Mouse (Mus musculus) gastrocnemius, postnatal 36 days (tissue): ENCODE measurements around the gene Arpp21. TPM values are rescaled to one million over a fixed set of nuclear protein-coding genes. Genes with fewer than 3 reads are reported as not detected.

Source experiments
- DNase-seq, 2 experiments: peaks; one replicate each; pipeline ENCODE4 v3.0.0; 2022
- intact Hi-C: fragments of 180-260 bp; cut with DNase I; formaldehyde crosslinking; loops from one replicate; pipeline ENCODE4 v1.15.1; 2025
- long read RNA-seq, 2 experiments: library from polyadenylated mRNA; stranded (forward); transcript quantifications; one replicate each; pipeline ENCODE4 v2.0.0; 2021
- total RNA-seq, 2 experiments: library from RNA; stranded (reverse); gene quantifications; 2 replicates each; pipeline ENCODE4 v1.2.3; 2021

The Arpp21 gene
- 10 to 100 TPM; 11.6 to 24.5 TPM for total RNA-seq
- long read RNA-seq, experiment 1, partial matches to known transcripts, result 1 of 14 reads
- long read RNA-seq, experiment 1, other reads (novel, unspliced or antisense), result 12 of 14 reads
- long read RNA-seq, experiment 2, partial matches to known transcripts, result 0 of 22 reads
- long read RNA-seq, experiment 2, other reads (novel, unspliced or antisense), result 21 of 22 reads

DNA sequence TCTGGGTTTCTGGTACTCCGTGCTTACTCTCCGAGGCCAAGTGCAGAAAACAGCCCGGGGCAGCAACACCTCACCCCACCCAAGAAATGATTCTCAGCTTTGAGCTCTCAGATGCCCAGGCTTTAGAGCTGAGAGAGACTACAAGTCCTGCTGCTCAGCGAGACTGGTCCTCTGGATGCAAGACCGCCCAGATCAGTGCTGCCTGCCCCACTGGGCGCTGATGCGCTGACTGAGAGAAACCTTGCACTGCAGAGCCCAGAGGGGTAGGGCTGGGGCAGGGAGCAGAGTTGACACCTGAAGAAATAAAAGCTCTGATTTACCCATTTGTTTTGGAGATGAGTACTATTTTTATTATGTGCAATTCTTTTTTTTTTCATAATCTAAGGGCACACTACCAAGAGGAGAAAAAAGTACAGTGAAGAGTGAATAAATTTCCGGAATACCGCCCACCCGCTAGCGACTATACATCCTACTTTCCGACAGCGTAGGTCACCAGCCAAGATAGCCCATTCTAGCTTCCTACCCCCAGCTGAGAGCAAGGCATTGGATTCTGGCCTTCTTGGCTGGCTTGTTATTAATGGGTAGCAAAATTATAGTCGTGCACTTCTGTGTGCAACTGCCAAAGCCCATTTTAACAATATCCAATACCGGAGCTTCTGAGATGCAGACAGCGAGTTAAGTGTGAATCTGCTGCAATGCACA lies at the start of gene Arpp21:
Arpp21 (minus strand) TSS at position 243 of the 702 bp plus-strand sequence.
- DNase-seq, result no peak
- intact Hi-C loops, result no loop called here

DNA sequence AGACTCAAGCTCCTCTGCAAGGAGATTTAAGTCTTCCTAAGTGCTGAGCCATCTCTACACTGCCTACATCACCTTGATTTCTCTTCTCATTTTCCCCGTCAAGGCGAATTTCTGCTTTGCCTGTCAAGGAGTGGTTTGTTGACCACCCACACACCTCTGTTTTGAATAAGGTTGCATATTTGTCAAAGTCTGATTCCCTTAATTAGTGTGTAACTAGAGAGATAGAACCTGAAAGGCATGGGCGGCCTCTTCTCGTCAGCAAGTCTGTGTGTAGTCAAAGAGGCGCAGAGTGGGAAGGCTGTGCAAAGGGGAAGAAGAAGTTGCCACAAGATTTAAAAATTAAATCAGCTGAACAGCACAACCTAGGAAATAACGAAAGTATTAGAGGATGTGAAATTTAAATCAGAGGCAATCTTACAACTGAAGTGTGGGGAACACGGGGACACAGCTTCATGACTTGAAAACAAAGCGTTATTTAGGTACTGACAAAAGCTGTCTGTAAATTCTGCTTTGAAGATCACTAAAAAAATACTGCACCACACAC lies 36.8 kb upstream of the Arpp21 start:
- no peak for DNase-seq
- intact Hi-C loops, result no loop called here

DNA sequence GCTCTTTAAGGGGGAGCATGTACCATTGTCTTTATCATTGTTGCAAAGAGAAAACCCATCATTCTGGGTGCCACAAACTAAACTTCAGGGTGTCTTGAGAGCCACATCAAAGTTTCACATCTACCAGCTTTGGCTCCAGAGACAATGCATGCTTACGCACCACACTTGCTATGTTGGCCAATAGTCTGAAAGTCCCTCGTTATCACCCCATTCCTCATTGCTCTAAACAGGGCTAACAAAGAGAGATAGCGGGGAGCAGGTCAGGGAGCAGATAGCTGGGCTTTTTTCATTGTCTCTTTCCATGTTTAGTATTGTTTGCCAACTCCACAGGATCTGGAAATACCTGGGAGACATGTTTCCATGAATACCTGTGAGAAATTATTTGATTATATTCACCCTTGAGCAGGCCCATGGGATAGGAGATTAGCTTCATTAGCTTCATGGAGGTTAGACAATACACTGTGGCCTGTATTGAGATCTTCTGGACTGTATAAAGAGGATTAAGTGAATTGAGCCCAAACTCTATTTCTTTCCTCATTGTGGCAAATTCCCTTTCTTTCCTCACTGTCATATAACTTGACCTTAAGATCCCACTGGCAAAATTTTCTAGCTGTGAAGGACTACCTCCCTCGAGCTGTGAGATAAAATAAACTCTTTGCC lies 29.4 kb upstream of the Arpp21 start:
- intact Hi-C loops, result no loop called here
- DNase-seq, result no peak

DNA sequence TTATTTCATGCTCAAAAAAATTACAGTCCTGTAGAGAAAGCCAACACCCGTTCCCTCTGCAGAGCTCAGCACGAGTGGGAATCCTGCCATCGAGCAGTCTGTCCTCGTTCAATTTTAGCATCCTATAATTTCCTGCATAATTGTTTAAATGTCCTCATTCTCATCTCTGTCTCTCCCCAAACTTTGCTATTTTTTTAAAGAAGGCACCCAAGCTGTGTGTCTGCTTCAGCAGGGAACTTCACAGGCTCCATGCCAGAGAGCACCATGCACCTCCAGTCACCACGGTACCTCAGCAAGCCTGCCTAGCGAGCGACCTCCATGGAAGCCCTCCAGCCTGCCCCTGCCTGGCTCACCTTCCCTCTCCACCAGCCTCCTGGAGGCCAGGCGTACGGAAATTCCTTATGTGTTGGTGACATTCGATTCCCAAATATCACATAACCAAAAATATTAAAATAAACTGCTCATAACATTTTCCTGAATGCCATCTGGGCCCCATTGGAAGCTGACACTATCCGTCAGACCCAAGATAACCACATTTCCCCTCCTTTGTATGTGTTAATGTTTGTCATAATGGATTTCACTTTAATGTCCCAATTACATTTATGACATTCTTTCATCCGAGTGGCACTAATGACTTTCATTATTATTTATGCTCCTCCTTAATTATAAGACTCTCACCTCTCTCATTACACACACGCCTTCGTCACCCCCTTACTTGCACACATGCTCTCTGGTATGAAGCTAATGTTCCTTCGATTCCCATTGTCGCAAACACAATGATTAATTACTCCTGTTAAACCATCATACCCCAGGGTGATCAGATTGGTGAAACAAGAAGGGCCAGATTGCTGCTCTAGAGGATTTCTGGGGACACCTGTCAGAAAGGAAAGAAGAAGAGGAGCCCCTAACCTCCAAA lies 26.5 kb upstream of the Arpp21 start:
- intact Hi-C loops, result no loop called here
- no peak for DNase-seq

DNA sequence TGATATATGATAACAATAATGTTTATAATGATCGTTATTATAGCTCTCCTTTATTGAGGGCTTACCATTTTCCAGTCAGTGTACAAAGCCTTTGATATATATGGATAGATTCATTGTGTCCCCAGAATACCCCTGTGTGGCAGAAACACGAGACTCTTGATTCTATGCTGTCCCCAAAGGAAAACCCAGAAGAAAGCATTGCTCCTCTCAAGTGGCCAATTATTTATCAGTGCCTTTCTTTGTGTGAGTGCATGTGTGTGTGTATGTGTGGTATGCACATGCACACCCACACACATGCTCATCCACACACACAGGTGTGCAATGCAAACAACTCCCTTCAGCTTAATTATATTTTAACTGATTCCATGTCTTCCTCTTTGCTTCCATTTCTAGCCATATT lies 25.8 kb upstream of the Arpp21 start:
- no peak for DNase-seq
- intact Hi-C loops, result no loop called here

DNA sequence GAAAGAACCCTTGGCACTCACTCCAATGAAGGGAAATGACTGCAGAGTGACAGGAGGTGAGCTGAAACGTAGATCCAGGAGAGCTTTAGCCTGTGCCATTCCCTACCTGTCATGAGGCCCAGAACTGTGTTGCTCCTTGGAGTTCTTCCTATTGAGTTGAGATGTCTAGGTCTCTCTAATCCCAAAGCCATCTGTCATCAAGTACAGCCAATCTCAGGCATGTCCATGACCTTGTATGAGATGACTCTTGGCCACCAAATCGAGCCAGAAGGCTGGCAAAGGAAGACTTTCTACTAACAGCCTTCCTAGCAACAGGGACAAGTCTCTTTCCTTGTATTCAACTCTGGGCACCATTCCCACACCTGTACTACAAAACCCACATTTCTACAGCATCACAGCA lies 25.0 kb upstream of the Arpp21 start:
- intact Hi-C loops, result no loop called here
- no peak for DNase-seq

DNA sequence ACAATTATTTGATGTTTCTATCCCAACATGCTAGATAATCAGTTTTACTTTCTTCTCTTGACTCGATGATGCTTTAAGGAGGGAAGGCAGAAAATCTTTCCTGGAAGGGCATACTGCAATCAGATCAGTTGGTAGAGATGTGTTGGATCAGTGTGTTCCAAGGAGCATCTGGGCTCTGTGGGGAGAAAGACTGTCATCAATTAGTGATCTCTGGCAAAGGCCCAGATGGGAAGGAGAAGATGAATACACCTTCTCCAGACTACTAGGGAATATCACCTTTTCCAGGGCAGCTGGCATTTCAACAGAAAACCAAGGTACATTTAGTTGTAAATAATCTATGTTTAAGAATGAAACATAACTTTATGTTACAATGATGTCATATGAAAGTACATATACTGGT lies 22.8 kb upstream of the Arpp21 start:
- intact Hi-C loops, result no loop called here
- no peak for DNase-seq

DNA sequence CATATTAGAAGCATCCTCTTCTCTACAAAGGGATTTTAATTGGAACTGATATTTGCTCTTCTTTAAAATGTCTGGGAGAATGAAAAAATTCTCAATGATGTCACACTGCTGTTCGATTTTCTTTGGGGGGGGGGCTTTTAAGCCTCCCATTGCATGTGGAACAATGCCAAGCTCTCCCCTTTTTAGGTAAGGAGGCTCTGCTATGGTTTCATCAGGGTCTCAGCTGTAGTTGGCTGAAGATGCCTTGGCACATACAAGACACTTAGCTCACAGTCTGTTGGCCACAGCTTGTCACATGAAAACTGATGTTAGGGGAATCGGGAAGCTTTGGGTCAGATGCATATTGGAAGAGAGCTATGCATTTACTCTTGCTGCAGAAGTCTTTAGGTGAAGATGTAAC lies 20.2 kb upstream of the Arpp21 start:
- DNase-seq, result no peak
- intact Hi-C loops, result no loop called here

DNA sequence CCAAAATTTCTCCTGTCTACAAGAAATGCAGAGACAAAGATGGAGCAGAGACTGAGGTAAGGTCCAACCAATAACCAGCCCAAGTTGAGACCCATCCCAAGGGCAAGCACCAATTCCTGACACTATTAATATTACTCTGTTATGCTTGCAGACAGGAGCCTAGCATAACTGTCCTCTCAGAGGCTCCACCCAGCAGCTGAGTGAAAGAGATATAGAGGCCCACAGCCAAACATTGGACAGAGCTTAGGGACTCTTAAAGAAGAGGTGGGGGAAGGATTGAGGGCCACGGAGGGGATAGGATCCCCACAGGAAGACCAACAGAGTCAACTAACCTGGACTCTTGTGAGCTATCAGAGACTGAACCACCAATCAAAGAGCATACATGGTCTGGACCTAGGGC lies 18.0 kb upstream of the Arpp21 start:
- DNase-seq, result no peak
- intact Hi-C loops, result no loop called here

DNA sequence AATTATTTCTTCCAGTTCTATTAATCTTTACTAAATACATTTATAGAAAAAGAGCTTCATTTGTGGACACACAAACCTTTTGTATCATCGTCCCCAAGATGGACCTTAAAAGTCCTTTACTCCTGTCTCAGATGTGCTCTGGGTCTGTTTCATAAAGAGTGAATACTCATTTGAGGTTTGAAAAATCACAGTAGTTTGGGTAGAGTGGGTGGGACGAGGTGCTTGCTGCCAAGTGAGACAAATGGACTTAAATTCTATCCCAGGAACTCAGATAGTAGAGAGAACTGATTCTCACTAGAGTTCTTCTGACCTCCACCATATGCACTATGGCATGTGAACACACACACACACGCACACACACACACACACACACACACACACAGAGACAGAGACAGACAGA lies 16.1 kb upstream of the Arpp21 start:
- intact Hi-C loops, result no loop called here
- DNase-seq, result no peak

DNA sequence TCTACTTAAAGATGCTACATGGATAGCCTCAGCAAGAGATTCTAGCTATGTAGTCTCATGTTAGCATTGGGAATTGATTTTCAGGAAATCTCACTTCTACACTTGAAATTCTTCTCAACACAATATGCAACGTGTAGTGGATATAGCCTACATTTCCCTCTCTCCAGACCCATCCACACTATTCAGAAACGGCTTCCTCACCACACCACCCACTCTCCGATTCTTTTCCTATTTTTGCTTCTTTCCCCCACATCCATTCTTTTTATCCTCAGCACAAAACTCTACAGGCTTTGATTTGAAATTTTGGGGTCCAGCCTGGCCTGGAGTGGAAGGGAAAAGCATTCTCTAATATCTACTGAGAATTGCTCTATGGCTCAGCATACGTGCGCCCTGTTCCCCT lies 15.6 kb upstream of the Arpp21 start:
- intact Hi-C loops, result no loop called here
- DNase-seq, result no peak

DNA sequence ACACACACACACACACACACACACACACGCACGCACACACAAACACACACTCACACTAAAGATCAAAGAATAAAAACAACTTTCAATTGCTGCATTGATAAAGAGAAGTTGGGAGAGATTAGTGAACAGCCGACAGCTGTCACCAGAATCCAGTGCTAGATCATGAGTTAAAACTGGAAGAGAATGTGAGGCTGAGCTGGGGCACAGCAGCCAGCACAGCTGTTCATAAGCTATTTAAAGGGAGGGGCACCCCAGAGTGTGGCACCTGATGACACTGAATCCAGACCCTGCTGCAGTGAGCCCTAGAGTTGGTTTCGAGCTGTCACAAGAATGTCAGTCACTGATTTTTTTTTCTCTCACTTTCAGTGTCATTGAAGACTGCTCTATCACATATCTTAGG lies 14.0 kb upstream of the Arpp21 start:
- DNase-seq, result no peak
- intact Hi-C loops, result no loop called here

DNA sequence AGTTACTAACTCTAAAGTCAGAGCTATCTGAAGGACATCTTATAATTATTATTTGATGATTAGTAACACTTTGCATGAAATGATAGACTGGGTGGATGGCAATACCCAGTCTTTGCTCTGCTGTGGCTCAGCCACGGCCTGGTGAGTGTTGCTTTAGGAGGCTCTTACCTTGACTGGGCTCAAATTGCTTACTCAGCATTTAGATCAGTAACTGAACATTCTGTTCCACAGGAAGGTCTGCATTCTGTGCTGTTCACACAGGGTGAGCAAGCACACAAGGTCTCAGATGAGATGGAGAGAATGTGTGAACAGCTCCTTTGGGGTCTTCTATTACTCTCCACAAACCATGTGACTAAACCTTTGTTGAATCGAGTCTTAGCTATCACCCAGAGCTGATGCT lies 11.4 kb upstream of the Arpp21 start:
- intact Hi-C loops, result no loop called here
- no peak for DNase-seq

DNA sequence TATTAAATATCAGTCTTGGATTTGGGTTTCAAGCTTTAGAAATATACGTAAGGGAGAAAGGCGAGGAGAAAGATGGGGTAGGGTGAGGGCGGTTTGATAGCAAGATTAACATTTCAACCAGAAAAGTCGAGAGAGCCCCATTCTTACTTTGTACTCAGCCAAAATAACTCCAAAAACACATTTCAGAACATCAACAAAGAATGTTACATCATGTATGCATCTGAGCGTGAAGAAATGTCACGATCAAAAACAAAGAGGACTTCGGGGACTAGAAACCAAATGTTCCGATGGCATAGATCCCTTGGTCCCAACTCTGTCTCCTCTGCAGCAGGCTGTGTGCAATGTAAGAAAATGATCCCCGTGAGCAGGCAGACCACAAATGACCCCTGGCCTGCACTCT lies 2.4 kb upstream of the Arpp21 start:
- intact Hi-C loops, result no loop called here
- no peak for DNase-seq

DNA sequence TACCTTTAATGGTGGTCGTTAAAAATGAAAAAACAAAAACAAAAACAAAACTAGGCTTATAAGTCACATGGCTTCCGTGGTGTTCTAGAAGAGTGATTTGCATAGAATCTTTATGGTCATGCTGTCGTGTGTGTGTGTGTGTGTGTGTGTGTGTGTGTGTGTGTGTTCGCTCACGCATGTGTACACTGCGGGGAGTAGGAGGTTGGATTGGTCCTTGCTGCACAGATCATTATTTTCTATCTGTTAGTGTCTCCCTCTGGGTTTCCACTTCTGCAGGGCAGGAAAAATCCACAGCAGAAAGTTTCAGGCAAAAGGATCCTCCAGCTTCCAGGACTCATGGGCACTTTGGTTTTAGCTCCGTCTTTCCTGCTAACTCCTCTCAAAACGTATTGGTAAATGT lies 813 bp upstream of the Arpp21 start:
- intact Hi-C loops, result no loop called here
- no peak for DNase-seq

DNA sequence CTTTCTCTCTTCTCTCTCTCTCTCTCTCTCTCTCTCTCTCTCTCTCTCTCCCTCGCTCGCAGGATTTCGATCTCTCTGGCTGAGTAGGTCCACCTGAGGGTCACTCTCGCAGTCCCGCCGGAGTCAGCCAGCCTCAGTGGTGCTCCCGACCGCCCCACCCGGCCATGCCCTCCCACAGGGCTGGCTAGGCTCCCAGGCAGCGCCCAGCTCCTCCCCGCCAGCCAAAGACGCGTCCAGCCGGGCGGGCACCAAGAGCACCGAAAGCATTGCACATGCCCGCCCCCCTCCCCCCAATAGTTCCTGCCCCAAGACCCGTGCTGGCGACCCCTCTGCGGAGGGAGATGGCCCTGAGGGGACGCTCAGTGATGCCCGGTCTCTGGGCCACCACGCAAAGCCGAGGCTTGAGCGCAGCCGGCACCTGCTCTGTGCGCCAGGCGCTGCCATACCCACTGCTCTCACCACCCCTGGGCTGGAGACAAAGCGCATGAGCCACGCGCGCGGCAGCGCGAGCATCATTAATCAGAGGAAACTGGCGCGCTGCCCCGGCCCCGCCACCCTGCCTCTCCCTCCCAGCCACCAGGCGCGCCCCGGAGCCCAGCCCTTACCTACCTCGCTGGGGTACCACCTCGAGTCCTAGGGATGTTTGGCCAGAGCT lies 570 bp downstream of the Arpp21 start:
- intact Hi-C loops, result no loop called here
- peak in 1 of 2 experiments; percentile 21 for DNase-seq

DNA sequence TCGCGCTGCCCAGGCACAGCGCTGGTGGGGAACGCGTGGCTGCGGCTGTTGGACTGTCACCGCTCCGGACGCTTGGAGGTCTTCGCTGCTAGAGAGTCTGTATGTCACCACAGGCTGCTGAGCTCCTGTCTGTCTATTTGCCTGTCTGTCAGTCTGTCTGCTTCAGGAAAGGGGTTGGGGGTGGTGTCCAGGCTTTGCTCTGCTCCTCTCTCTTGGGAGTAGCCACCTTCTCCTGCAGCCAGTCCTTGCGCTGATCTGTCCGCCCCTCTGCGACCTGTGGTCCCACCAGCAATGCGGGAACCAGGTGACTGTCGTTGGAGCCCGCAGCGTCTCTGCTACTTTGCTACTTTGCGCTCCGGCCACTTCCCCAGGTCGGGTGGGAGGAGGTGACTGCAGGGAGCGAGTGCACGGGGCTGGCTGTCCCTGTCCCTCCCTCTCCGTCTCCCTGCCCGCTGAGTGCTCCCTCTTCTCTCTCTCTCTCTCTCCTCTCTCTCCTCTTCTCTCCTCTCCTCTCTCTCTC lies 1.2 kb downstream of the Arpp21 start:
- DNase-seq, result no peak
- intact Hi-C loops, result no loop called here

DNA sequence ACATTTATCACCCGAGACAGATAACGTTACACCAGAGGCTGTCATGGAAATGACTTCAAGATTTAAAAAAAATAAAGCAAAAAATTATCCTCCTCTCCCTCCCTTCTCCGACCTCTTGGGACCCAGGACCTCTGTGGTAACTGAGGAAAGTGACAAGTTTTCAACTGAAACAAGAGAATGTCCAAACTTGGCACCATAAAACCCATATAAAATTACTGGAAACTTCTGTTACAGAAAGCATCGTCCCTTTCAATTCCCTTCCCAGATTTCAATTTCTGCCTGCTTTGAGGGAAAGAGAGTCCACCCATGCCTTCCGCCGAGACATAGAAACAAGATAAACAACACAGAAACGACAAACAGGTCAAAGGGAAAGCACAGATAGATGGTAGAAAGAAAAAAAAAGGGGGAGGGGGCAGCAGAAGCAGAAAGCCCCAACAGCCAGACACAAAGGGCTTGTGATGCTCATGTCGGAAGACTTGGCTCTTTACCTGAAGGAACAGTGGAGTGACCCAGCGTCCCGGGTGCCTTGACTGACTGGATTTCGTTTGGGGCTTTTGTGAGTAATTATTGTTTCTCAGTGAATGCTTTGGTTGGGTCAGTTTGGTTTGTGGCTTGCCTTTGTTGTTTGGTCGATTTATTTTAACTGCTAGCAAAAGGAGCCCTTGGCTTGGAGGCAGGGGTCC lies 1.8 kb downstream of the Arpp21 start:
- intact Hi-C loops, result no loop called here
- DNase-seq, result no peak

DNA sequence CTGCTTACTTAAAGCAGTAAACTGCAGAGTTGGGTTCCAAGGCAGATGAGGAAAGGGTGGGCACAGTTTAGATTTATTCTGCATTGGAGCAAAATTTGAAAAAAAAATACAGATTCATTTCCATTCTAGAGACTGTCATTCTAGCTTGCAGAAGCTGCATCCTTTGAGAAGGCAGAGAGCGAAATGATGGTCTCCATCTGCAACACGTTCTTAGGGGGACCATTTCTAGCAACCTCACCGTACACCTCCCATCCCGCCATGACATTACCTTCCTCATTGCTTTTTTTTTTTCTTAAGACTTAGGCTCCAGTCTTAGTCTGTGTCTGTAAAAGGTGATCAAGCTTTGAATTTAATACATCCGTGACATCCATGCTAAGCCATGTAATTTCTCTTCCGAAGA lies 2.4 kb downstream of the Arpp21 start:
- intact Hi-C loops, result no loop called here
- no peak for DNase-seq
